Mouse (Mus musculus) forebrain, embryonic 14.5 days (tissue): ENCODE data around the gene Pkd1l1. TPM values are rescaled to one million over a fixed set of nuclear protein-coding genes. Genes with fewer than 3 reads are reported as not detected.

Experiments
- ATAC-seq: fragments of 200-750 bp; cut with Nextera tagmentation; 2 replicates; pipeline ENCODE4 v1.8.0; 2017; ENCODE audit warnings: mild to moderate bottlenecking, moderate library complexity
- DNase-seq: peaks from one replicate; pipeline ENCODE4 v3.0.0-alpha.2; 2015; ENCODE audit warnings: low spot score
- H3K27ac ChIP-seq: fragments of 300-500 bp; sonication (generic); 2 replicates; pipeline ENCODE4 v1.5.1; 2014; ENCODE audit warnings: low read depth, mild to moderate bottlenecking, control low read depth, low read length, moderate library complexity
- H3K27me3 ChIP-seq: fragments of 300-500 bp; sonication (generic); replicated peaks from 2 replicates; pipeline ENCODE4 v1.6.1; 2014; ENCODE audit warnings: low read length, control low read depth, mixed read lengths; ENCODE audit not compliant: control insufficient read depth, insufficient read depth
- H3K36me3 ChIP-seq: fragments of 300-500 bp; sonication (generic); 2 replicates; pipeline ENCODE4 v1.6.1; 2014; ENCODE audit warnings: low read length, control low read depth; ENCODE audit not compliant: control insufficient read depth, insufficient read depth
- H3K4me1 ChIP-seq: fragments of 300-500 bp; sonication (generic); 2 replicates; pipeline ENCODE4 v1.6.1; 2014; ENCODE audit warnings: antibody characterized with exemption, low read length, control low read depth; ENCODE audit not compliant: control insufficient read depth, insufficient read depth
- H3K4me2 ChIP-seq: fragments of 300-500 bp; sonication (generic); 2 replicates; pipeline ENCODE4 v1.6.1; 2014; ENCODE audit warnings: mild to moderate bottlenecking, control low read depth, low read length
- H3K4me3 ChIP-seq: fragments of 300-500 bp; sonication (generic); 2 replicates; pipeline ENCODE4 v1.5.1; 2014; ENCODE audit warnings: low read depth, low read length, control low read depth
- H3K9ac ChIP-seq: fragments of 300-500 bp; sonication (generic); 2 replicates; pipeline ENCODE4 v1.6.1; 2014; ENCODE audit warnings: mild to moderate bottlenecking, low read length, control low read depth, moderate library complexity
- H3K9me3 ChIP-seq: fragments of 300-500 bp; sonication (generic); replicated peaks from 2 replicates; pipeline ENCODE4 v1.6.1; 2016; ENCODE audit warnings: low read length, control low read depth, mixed read lengths; ENCODE audit not compliant: control insufficient read depth
- WGBS: fragments of 180-500 bp; shearing (Covaris S2); extraction: QIAGEN DNeasy Blood & Tissue Kit; methylation state at CpG from one replicate; pipeline ENCODE4 v1.1.7; 2014; 5-methylcytosine and 5-hydroxymethylcytosine counted together
- polyA plus RNA-seq: library from polyadenylated mRNA; unstranded; fragments of >200 nt; fragmentation: Nextera tagmentation; extraction: Ambion mirVana; gene quantifications from 2 replicates; pipeline ENCODE4 v1.2.1, GENCODE M21; 2014

Gene Pkd1l1
- polyA plus RNA-seq, 1 experiment from 2014 or later: 0.08 TPM

DNA sequence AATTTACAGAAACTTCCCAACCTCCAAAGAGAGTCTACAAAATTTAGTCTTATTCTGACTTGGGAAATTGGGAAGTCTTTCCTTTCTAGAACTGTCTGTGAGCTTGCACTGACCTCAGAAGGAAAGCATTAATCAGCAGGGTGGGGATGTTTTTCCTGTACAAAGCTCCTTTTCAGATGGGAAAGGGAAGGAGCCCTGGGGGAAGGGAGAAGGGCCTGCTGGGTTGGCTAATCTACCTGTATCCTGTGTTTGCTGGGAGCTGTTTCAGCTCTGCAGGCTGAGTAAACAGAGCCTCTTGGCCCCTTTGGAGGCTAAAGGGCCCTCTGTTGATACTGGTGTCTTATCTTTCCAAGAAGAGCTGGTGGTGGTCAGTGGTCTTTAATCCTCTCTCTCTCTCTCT is 13.0 kb upstream of the Pkd1l1 start:
- H3K27me3 ChIP-seq: no peaks in the 10 kb centered on the region

DNA sequence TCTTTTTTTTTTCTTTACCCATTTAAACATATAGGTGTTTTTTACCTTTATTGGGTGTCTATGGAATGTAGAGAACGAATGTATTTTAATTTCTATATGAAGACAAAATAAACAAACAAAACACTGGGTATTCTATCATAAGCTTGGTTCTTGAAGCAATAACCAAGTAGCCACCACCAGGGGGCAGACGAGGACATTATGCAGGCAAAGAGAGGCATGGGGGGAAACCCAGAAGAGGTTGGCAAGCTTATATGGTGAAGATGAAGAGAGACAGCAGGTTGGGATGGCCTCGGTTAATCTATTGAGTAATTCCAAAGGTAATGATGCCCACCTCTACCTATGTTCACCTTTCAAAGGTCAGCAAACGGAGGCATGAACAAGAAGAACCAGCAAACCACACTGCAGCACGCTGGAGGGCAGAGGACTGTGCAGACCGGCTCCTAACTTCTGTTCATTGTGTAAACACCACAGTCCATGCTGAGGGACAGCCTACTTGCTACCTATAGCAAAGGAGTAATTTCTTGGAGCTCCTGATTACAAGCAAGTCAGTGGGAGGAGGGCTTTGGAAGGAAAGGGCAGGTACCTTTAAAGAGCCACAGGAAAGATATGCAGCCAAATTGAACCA is 10.3 kb upstream of the Pkd1l1 start:
- Histone ChIP-seq H3K4me1 (no peaks in the 10 kb centered on the region), H3K27me3 (no peaks in the 10 kb centered on the region), H3K4me2 (no peak overlapping the region), H3K36me3 (no peaks in the 10 kb centered on the region), H3K4me3 (no peak overlapping the region), H3K9ac (no peak overlapping the region), H3K27ac (no peak overlapping the region), H3K9me3 (no peaks in the 10 kb centered on the region)
- peak; percentile 85 for DNase-seq
- peak; percentile 50; the same call in 1 of the 2 replicates for ATAC-seq
- WGBS: 45% methylated on average over 6 of the region's 6 CpGs

More for the DNA sequence above, 13.0 kb upstream of the Pkd1l1 start:
- Histone ChIP-seq H3K4me3 (no peak overlapping the region), H3K4me2 (no peak overlapping the region), H3K36me3 (no peaks in the 10 kb centered on the region), H3K27ac (no peak overlapping the region), H3K9me3 (no peaks in the 10 kb centered on the region), H3K9ac (no peak overlapping the region), H3K4me1 (no peaks in the 10 kb centered on the region)
- ATAC-seq: no peak
- DNase-seq: no peak

DNA sequence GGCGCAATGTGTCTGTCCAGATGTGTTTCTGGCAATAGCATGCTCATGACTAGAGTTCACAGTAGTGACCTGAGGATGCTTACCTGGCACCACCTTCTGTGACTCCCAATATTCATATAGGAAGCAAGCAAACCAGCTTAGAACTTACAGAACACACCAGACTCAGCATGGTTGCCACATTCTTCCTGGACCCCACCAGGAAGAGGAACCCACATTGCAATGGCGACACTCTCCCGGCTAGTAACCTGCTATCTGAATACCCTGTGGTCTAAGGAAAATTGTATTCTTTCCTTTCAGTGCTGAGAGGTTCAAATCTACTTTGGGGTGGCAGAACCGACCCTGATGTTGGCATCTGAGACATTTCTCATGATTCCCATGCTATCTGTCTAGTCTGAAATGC is 5.1 kb upstream of the Pkd1l1 start:
- Histone ChIP-seq H3K9me3 (no peaks in the 10 kb centered on the region), H3K36me3 (no peaks in the 10 kb centered on the region), H3K4me3 (no peak overlapping the region), H3K9ac (no peak overlapping the region), H3K27ac (no peak overlapping the region), H3K27me3 (no peaks in the 10 kb centered on the region), H3K4me1 (no peaks in the 10 kb centered on the region), H3K4me2 (no peak overlapping the region)
- no peak for ATAC-seq
- DNase-seq: no peak
- 87% methylated on average over 4 of the region's 4 CpGs for whole genome bisulfite sequencing

DNA sequence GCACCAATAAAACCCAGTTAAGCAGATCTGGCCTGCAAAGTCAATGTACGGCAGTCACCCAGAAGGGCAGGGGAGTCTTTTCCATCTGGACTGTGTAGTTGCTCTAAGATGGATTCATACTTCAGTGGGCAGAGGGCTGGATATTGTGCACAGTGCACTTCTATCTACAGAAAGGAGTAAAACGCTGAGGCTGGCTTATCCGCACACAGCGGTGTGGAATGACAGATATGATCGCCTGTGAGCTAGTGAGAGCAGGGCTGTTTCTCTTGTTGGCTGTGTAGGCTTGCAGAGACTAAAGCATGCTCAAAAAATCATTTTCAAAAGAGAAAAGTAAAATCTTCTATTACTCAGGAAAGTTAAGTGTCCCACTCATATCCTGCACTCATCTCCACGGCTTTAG is 973 bp downstream of the Pkd1l1 start:
- H3K27ac ChIP-seq: no peak overlapping the region
- no peaks in the 10 kb centered on the region for H3K4me1 ChIP-seq
- no peaks in the 10 kb centered on the region for H3K36me3 ChIP-seq
- no peaks in the 10 kb centered on the region for H3K27me3 ChIP-seq
- ATAC-seq (no peak), DNase-seq (no peak)
- H3K9me3 ChIP-seq: no peaks in the 10 kb centered on the region
- no peak overlapping the region for H3K4me3 ChIP-seq
- WGBS: 89% methylated on average over 6 of the region's 6 CpGs
- no peak overlapping the region for H3K4me2 ChIP-seq
- H3K9ac ChIP-seq: no peak overlapping the region

DNA sequence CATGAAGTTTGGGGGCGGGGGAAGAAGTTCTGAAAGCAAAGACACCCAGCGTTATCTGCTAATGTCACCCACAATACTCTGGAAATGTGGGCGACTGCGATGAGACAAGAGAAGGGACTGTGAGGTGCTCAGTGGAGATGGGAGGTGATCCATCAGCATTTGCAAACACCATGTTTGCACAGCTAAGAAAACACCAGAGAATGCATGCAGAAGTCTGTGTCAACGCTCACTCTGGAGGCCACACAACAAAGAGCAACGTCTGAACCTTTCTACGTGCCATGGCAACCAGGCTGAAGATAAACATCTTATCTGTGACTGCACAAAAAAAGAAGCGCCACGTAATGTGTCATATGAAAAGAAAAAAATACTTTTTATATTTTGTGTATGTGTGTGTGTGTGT is 2.6 kb downstream of the Pkd1l1 start:
- Histone ChIP-seq H3K9me3 (no peaks in the 10 kb centered on the region), H3K4me2 (no peak overlapping the region), H3K9ac (no peak overlapping the region), H3K27ac (no peak overlapping the region), H3K27me3 (no peaks in the 10 kb centered on the region), H3K4me1 (no peaks in the 10 kb centered on the region), H3K36me3 (no peaks in the 10 kb centered on the region), H3K4me3 (no peak overlapping the region)
- no peak for ATAC-seq
- 88% methylated on average over 9 of the region's 9 CpGs for whole genome bisulfite sequencing
- no peak for DNase-seq

DNA sequence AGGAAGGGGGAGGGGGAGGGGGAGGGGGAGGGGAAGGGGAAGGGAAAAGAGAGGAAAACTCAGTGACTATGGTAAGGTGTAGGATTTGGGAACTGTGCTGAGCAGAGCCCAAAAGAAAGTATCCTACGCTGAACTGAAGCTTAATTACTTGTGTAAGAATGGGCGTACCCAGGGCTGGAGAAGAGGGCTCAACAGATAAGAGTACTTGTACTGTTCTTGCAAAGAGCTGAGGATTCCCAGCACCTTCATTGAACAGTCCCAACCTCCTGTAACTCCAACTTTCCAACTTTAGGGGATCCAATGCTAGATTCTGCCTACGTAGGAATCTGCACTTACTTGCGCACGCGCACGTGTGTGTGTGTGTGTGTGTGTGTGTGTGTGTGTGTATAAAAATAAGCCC is 5.0 kb downstream of the Pkd1l1 start:
- Histone ChIP-seq H3K9ac (no peak overlapping the region), H3K4me1 (no peaks in the 10 kb centered on the region), H3K27ac (no peak overlapping the region), H3K4me2 (no peak overlapping the region), H3K27me3 (no peaks in the 10 kb centered on the region), H3K9me3 (no peaks in the 10 kb centered on the region), H3K4me3 (no peak overlapping the region), H3K36me3 (no peaks in the 10 kb centered on the region)
- DNase-seq (no peak), ATAC-seq (no peak)
- 93% methylated on average over 7 of the region's 7 CpGs for WGBS

DNA sequence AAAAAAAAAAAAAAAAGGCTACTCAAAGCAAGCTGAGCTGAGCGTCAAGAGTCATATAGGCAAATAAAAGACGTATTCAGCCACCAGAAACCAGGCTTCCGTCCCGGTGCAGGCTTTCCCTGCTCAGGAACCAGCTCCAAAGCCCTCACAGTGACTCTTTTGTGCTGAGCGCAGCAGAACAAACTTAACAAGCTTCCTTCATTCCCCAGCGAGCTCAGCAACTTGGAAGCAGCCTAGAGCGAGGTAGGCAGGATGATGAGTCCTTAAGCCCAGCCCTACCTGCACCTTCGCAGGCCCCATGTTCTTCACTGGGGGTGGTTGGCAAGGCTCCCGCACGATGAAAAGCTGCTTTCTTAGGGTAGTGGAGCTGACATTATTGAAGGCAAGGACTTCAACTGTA is 14.5 kb downstream of the Pkd1l1 start:
- Histone ChIP-seq H3K4me1 (no peaks in the 10 kb centered on the region), H3K4me2 (no peak overlapping the region), H3K9ac (no peak overlapping the region), H3K36me3 (no peaks in the 10 kb centered on the region), H3K4me3 (no peak overlapping the region), H3K27me3 (no peaks in the 10 kb centered on the region), H3K27ac (no peak overlapping the region), H3K9me3 (no peaks in the 10 kb centered on the region)
- ATAC-seq: no peak
- WGBS: 30% methylated on average over 10 of the region's 10 CpGs
- peak; percentile 37 for DNase-seq

DNA sequence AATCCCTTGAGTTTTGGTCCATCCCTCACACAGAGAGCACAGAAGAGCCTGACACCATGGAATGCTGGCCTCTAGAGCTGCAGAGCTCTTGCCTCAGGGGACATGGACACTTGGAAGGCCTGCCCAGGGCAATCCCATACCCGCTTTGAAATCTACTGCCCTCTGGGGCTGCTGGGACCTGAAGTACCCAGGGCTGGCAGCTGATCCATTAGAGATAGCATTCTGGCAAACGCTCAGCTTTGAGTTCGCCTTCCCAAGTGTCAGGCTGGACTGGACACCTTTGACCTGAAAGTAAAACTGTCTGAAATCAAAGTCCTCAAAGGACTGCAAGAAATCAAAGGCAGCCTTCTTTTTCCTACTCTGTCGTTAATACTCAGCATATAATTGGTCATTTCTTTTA is 15.0 kb downstream of the Pkd1l1 start:
- Histone ChIP-seq H3K9ac (no peak overlapping the region), H3K27ac (no peak overlapping the region), H3K4me2 (no peak overlapping the region), H3K9me3 (no peaks in the 10 kb centered on the region), H3K4me1 (no peaks in the 10 kb centered on the region), H3K4me3 (no peak overlapping the region), H3K36me3 (no peaks in the 10 kb centered on the region), H3K27me3 (no peaks in the 10 kb centered on the region)
- no peak for ATAC-seq
- no peak for DNase-seq
- WGBS: 58% methylated on average over 4 of the region's 4 CpGs

DNA sequence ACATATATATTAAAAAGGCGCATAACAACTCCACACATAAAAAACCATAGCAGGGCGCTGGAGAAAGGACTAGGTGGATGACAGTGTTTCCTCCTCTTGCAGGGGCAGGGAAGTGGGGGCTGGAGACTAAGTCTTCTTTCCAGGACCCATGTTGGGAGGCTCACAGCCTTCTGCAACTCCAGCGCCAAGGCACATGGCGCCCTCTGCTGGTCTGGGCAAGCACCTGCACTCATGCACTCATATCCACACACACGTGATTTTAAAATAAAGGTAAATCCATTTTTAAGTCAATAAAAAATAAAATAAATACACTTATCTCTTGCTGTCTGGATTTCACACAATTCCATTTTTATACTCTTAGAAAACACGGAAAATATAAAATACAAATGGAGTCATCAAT is 16.0 kb downstream of the Pkd1l1 start:
- Histone ChIP-seq H3K4me2 (no peak overlapping the region), H3K9ac (no peak overlapping the region), H3K9me3 (no peaks in the 10 kb centered on the region), H3K27me3 (no peaks in the 10 kb centered on the region), H3K4me1 (no peaks in the 10 kb centered on the region), H3K27ac (no peak overlapping the region), H3K36me3 (no peaks in the 10 kb centered on the region), H3K4me3 (no peak overlapping the region)
- no peak for DNase-seq
- 0 out of 2 replicates have a peak, but pooled peaks have one; percentile 18 for ATAC-seq
- WGBS: 72% methylated on average over 6 of the region's 6 CpGs
